Mouse (Mus musculus) T-cell, adult 2 months (primary cell): ENCODE results near the gene Zscan20.

Experiments used
- DNase-seq: peaks from one replicate; pipeline ENCODE4 v3.0.0; 2022; ENCODE audit warnings: low spot score

Gene Zscan20

GRCm38 (mm10) chr4:128609925-128610402 lies at the start of gene Zscan20:
Zscan20 (minus strand) TSS chr4:128610098.
- peak; percentile 98 for DNase-seq

DNA sequence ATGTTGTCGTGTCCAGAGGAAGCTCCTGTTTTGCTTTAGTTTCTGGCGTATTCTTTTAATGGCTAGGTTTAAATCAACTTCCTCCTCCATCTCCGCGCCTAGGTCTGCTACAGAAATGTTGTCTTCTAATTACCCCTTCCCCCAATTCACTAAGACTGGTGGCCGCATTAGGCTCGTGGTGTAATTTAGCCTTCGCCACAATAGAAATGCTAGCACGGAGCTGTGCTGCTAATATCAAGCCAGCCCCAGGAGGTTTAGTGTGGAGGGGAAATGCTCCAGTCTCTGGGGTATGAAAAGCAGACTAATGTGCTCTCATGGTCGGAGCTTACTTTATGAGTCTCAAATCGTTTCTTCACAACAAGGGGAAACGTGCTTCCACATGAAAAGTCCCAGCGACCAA lies 45.5 kb upstream of the Zscan20 start:
- DNase-seq, result no peak

DNA sequence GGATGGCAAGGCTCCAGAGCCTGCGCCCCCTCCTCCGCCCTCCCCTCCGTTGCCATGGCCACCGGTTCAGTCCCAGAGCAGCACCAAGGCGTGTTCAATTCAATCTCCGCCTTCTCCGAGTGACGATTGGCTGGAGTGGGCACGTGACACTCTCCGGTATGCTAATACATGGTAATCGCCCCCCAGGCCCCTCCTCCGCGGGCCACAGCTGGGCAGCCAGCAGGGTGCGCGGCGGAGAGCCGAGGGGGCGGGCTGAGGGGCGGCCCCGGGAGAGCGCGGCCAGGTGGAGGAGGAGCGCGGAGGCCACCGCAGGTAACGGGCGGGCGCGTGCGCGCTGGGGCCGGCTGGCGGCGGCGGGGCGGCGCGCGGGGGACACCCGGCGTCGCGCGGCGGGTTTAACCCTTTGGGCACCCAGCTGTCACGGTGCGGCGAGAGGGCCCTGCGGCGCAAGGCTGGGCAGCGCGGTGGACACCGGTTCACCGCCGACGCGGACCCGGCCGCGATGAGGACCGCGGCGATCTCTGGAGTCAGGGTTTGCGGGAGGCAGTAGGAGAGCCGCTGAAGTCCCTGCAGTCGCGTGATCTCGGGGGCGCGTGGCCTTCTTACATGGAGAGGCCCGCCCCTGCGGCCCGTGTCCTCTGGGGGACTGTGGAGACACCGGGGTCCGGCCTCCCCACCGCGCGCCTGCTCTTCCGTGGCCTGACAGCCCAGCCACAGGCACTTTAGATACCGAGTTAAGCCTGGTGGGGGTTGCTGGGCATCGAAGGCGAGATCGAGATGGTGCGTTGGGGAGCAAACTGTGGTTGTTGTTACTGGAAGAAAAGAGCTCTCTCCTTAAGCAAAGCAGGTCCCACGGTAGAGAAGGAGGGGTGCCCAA lies 44.8 kb upstream of the Zscan20 start, which contains the start of gene Phc2:
Phc2 (plus strand) TSS at position 198 of the 877 bp plus-strand sequence.
- peak; percentile 96 for DNase-seq

DNA sequence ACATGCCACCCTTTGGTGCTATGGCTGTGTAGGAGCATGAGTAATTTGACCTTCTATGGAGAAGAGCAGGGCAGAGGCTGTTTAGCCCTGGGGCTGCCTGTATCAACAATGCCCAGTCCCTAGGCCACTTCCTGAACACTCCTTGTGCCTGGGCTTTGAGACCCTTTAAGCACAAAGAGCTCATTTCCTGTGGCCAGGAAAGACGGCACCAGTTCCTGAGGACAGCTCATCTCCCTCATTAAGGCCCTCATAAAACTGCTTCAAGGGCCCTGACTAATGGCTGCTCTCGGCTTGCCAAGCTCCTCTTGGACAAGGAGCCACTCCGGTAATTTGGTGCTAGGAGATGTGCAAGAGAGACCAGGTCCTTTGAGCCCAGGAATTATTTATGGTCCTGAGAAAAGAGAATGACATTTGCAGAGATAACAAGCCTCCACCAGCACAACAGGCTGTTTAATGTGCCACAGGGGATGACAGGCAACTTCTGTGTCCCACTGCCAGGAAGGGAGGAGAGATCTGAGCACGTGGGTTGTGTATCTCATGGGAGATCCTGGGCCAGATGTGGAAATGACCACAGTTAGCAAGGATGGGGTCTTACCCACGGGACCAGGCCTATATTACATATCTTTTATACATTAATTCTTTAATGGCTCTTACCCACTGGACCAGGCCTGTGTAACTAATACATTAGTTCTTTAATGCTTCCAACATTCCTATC lies 42.8 kb upstream of the Zscan20 start:
- no peak for DNase-seq

GRCm38 (mm10) chr4:128651530-128651929 lies 41.6 kb upstream of the Zscan20 start:
- DNase-seq, result no peak

GRCm38 (mm10) chr4:128648567-128649255 lies 38.8 kb upstream of the Zscan20 start:
- no peak for DNase-seq

- no peak for DNase-seq
Measured at GRCm38 (mm10) chr4:128646762-128647161, 36.9 kb upstream of the Zscan20 start.

GRCm38 (mm10) chr4:128645896-128646295 lies 36.0 kb upstream of the Zscan20 start:
- DNase-seq, result no peak

GRCm38 (mm10) chr4:128641766-128642717 lies 32.1 kb upstream of the Zscan20 start:
- DNase-seq, result no peak

DNA sequence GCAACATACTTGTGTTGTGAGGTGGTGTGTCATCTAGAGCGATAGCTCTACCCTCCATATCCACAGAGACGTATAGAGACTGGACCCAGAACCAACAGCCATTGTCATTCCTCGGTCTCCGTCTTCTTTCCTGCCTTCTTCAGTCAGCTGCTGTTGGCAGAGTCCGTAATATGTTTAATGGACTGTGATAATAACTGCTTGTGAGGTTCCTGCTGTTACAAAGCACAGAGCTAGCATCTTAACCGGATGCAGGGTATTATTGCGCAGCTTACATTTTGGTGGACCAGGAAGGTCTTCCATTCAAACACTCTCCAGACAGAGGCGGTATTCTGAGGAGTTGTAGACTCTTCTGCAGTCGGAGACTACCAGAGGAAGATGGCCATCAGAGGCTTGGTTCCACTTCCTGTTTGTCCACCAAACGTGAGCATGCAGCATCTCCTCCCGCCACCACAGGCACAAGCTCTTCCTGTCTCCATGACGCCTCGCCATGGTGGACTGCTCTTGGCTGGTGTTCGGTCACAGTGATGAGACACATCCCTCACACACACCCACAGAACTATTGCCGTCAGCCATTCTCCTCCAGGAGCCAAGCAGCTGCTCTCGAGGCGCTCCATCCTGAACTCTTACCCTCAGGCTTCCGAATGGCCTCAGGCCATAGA lies 28.5 kb upstream of the Zscan20 start:
- DNase-seq, result no peak

DNA sequence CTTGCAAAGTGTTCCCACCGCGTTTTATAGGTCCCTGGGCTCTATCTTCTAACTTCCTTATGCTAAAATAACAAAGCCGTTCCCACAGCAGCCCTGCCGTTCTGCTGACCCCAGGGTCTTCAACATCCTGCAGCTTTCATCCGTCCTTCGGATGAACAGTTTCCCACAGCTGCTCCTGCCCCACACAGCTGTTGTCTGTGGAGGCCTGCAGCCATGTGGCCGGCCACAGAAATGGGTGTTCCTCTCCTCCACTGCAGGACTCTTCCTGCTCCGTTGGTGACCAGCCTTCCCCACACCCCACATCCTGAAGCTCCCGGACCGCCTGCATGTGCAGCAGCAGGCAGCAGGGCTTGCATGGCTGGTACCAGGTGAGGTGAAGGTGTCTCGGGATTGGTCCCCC lies 27.4 kb upstream of the Zscan20 start:
- DNase-seq, result no peak

DNA sequence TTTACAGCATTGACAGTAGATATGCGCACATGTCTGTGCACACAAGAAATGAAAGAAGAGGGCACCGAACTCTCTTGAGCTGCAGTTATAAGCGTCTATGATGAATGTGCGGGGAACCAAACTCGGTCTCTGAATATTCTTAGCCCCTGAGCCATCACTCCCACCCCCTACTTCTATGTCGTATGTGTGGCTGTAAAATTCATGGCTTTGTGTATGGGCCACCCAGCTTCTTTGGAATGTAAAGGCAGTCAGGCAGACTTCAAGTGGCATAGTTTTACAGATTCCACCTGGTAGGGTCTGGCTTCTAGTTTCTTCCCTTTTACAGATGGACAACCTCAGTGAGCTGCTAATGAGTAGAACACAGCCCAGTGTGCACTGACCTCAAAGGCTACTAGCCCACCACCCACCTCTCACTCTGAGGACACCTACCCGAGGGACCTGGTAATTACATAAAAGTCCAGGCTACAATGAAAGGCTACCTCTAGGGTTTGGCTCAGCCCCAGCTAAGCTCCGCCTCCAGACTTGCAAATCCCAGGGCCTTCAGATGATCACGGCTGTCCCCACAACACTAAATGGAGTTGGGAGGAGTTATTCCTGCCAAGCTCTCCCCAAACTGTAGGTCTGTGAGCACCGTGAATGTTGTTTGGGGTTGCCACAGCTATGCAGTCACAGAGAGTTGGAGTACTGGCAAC lies 26.1 kb upstream of the Zscan20 start:
- DNase-seq, result no peak

- DNase-seq, result no peak
Measured at GRCm38 (mm10) chr4:128635451-128635850, 25.6 kb upstream of the Zscan20 start.

GRCm38 (mm10) chr4:128621109-128621508 lies 11.2 kb upstream of the Zscan20 start:
- no peak for DNase-seq

GRCm38 (mm10) chr4:128620572-128620971 lies 10.7 kb upstream of the Zscan20 start:
- DNase-seq, result no peak

DNA sequence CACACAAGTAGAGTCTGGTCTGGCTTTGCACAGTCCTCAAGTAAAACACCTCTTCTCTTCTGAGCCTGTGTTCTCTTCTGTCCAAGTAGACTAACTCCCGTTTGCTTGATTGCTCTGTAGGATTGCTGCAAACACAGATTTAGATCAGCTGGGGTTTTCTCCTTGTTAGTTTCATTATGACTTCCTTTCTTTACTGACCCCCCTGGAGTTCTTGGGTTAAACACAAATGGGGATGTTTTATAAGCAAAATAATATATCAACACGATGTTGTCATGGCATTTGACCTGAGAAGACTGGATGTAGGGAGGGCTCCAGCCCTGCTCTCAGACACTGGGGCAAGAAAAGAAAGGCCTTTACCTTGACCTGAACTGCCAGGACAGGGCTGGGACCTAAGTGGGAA lies 9.1 kb upstream of the Zscan20 start:
- DNase-seq, result no peak

GRCm38 (mm10) chr4:128618246-128618911 lies 8.5 kb upstream of the Zscan20 start, which contains the start of gene Tlr12:
Tlr12 (minus strand) TSS chr4:128618619.
- DNase-seq, result peak; percentile 71

GRCm38 (mm10) chr4:128617363-128618120 lies 7.6 kb upstream of the Zscan20 start:
- peak; percentile 35 for DNase-seq

DNA sequence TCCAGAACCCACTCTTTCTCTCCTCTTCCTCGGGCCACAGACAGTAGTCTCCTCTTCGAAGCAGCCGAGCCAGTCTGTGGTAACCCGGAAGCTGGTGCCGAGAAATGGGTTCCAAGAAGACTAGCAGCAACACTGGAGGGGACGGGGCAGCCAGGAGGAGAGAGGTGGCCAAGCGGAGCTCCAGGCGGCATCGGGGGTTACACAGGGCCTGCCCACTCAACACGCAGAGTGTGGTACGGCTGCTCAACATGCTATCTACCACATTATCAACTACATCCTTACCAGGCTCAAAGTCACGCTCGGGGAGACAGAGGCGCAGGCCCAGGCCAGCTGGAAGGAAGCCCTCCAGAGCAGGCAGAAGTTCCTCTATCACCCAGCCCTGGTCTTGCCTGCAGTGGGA lies 5.9 kb upstream of the Zscan20 start:
- no peak for DNase-seq
